Mouse (Mus musculus) E14TG2a.4 (cell line): ENCODE results near the gene Gdf15.
A peak's percentile ranks its signal among the peaks of the same experiment; 100 is the strongest.

Experiments used
- H3K27me3 ChIP-seq: 2 replicates; pipeline ENCODE4 v1.6.1; 2014; ENCODE audit warnings: low read length, control low read depth; ENCODE audit not compliant: insufficient read depth
- H3K36me3 ChIP-seq: 2 replicates; pipeline ENCODE4 v1.6.1; 2014; ENCODE audit warnings: low read length, control low read depth; ENCODE audit not compliant: insufficient read depth
- H3K4me1 ChIP-seq: replicated peaks from 2 replicates; pipeline ENCODE4 v1.6.1; 2014; ENCODE audit warnings: low read depth, low read length, control low read depth
- H3K4me3 ChIP-seq: replicated peaks from 2 replicates; pipeline ENCODE4 v1.5.1; 2014; ENCODE audit warnings: mild to moderate bottlenecking, low read length
- H3K9me3 ChIP-seq: 2 replicates; pipeline ENCODE4 v1.6.1; 2014; ENCODE audit warnings: low read length, control low read depth
- CTCF ChIP-seq: conservative IDR thresholded peaks from 2 replicates; pipeline ENCODE4 v1.5.1; 2014; ENCODE audit warnings: low read length
- NANOG ChIP-seq: IDR thresholded peaks from 2 replicates; pipeline ENCODE4 v1.6.1; 2014; ENCODE audit warnings: borderline replicate concordance, low read length, mixed read lengths
- POU5F1 ChIP-seq: IDR thresholded peaks from 2 replicates; pipeline ENCODE4 v1.6.1; 2014; ENCODE audit warnings: low read length, borderline replicate concordance

The Gdf15 gene

GRCm38 (mm10) chr8:70628986-70629490 is 3.2 kb downstream of the Gdf15 start:
- peaks cover 49% of the 10 kb centered on the region for H3K4me1 ChIP-seq
- TF ChIP-seq CTCF (no peak), POU5F1 (no peak), NANOG (no peak)
- H3K4me3 ChIP-seq: peak overlapping the region; percentile 76; the same call in 1 of the 2 replicates
- 0 out of 2 replicates have a peak, but pooled peaks cover 4% of the 10 kb centered on the region for H3K9me3 ChIP-seq
- H3K36me3 ChIP-seq: no peaks in the 10 kb centered on the region
- H3K27me3 ChIP-seq: peaks cover 11% of the 10 kb centered on the region

- Histone ChIP-seq H3K4me3 (no peak overlapping the region), H3K4me1 (peaks cover 29% of the 10 kb centered on the region), H3K36me3 (no peaks in the 10 kb centered on the region), H3K9me3 (0 out of 2 replicates have a peak, but pooled peaks cover 4% of the 10 kb centered on the region), H3K27me3 (peaks cover 21% of the 10 kb centered on the region)
- TF ChIP-seq NANOG (no peak), POU5F1 (no peak), CTCF (no peak)
These were observed 5.2 kb downstream of the Gdf15 start for GRCm38 (mm10) chr8:70627041-70627440.

- 0 out of 2 replicates have a peak, but pooled peaks cover 4% of the 10 kb centered on the region for H3K9me3 ChIP-seq
- no peaks in the 10 kb centered on the region for H3K36me3 ChIP-seq
- peaks cover 18% of the 10 kb centered on the region for H3K4me1 ChIP-seq
- no peak overlapping the region for H3K4me3 ChIP-seq
- peaks cover 29% of the 10 kb centered on the region for H3K27me3 ChIP-seq
- TF ChIP-seq NANOG (no peak), CTCF (peak; percentile 25)
These were observed 7.2 kb downstream of the Gdf15 start for GRCm38 (mm10) chr8:70625104-70625503.

- Histone ChIP-seq H3K27me3 (peaks cover 24% of the 10 kb centered on the region), H3K4me3 (no peak overlapping the region), H3K36me3 (no peaks in the 10 kb centered on the region), H3K9me3 (0 out of 2 replicates have a peak, but pooled peaks cover 4% of the 10 kb centered on the region), H3K4me1 (peaks cover 33% of the 10 kb centered on the region)
- TF ChIP-seq POU5F1 (no peak), NANOG (no peak), CTCF (no peak)
These were observed 10.0 kb downstream of the Gdf15 start for GRCm38 (mm10) chr8:70622220-70622619.

GRCm38 (mm10) chr8:70618888-70619334 is 13.3 kb downstream of the Gdf15 start:
- peaks cover 50% of the 10 kb centered on the region for H3K4me1 ChIP-seq
- peak overlapping the region; percentile 45; the same call in 1 of the 2 replicates for H3K4me3 ChIP-seq
- TF ChIP-seq NANOG (no peak), POU5F1 (no peak), CTCF (no peak)
- H3K36me3 ChIP-seq: no peaks in the 10 kb centered on the region
- H3K9me3 ChIP-seq: no peaks in the 10 kb centered on the region
- H3K27me3 ChIP-seq: peaks cover 18% of the 10 kb centered on the region

- no peaks in the 10 kb centered on the region for H3K9me3 ChIP-seq
- H3K4me1 ChIP-seq: peaks cover 59% of the 10 kb centered on the region
- peaks cover 16% of the 10 kb centered on the region for H3K27me3 ChIP-seq
- TF ChIP-seq NANOG (no peak), POU5F1 (no peak), CTCF (no peak)
- H3K36me3 ChIP-seq: no peaks in the 10 kb centered on the region
- H3K4me3 ChIP-seq: peak overlapping the region; percentile 57
These were observed 14.3 kb downstream of the Gdf15 start for GRCm38 (mm10) chr8:70617985-70618384.

GRCm38 (mm10) chr8:70616645-70617044 is 15.6 kb downstream of the Gdf15 start:
- H3K9me3 ChIP-seq: no peaks in the 10 kb centered on the region
- no peak overlapping the region for H3K4me3 ChIP-seq
- no peaks in the 10 kb centered on the region for H3K36me3 ChIP-seq
- no peak for TF ChIP-seq NANOG
- TF ChIP-seq CTCF: no peak
- no peak for TF ChIP-seq POU5F1
- H3K27me3 ChIP-seq: peaks cover 7% of the 10 kb centered on the region
- H3K4me1 ChIP-seq: peaks cover 67% of the 10 kb centered on the region

GRCm38 (mm10) chr8:70615894-70616293 is 16.4 kb downstream of the Gdf15 start, which contains the start of gene Lrrc25:
Gene Lrrc25, plus strand, starts transcription at chr8:70616155.
- TF ChIP-seq CTCF: no peak
- TF ChIP-seq POU5F1: no peak
- TF ChIP-seq NANOG: no peak
- Histone ChIP-seq H3K36me3 (no peaks in the 10 kb centered on the region), H3K27me3 (peaks cover 11% of the 10 kb centered on the region), H3K4me1 (peaks cover 74% of the 10 kb centered on the region), H3K4me3 (no peak within 1 kb of the TSS), H3K9me3 (no peaks in the 10 kb centered on the region)

- H3K36me3 ChIP-seq: no peaks in the 10 kb centered on the region
- no peaks in the 10 kb centered on the region for H3K9me3 ChIP-seq
- H3K27me3 ChIP-seq: peaks cover 10% of the 10 kb centered on the region
- H3K4me1 ChIP-seq: peaks cover 73% of the 10 kb centered on the region
- TF ChIP-seq POU5F1: no peak
- no peak for TF ChIP-seq NANOG
- no peak for TF ChIP-seq CTCF
- H3K4me3 ChIP-seq: no peak overlapping the region
These were observed 17.0 kb downstream of the Gdf15 start for GRCm38 (mm10) chr8:70615281-70615680.
